14 mouse cellular contexts compared by ENCODE assay signal in the genomic region with DNA sequence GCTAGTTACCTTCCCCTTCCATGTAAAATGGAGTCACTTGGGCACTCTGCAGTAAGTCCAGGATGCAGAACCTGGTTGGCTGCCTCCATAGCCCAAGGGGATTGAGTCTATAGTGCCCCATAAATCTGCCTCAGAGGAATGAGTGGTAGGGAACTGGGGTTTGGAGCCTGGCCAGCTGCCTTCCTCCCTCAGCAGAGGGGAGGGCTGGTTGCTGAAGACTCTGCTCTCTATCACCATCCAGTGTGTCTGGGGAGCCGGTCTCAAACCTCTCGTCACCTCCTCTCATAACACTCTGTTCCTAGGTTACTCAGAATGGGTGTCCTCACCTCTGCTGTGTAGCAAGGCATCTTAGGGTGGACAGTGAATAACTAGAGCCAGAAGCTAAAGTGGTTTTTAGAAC. TPM values are rescaled to one million over a fixed set of nuclear protein-coding genes. Genes with fewer than 3 reads are reported as not detected.
A peak's percentile ranks its signal among the peaks of the same experiment; 100 is the strongest.
DNase-seq lines count a peak whose midpoint lies in the region; ATAC-seq and TF ChIP-seq lines count a peak whose summit lies in the region.
"Had no signal": no experiment of that assay in that cellular context is flagged by ENCODE, and none has a peak within 500 bp of the region (broad histone marks: within the 10 kb centered on the region; RNA-seq: fewer than 3 reads in every experiment).

No protein-coding gene starts in this region.

- H3K9me3 ChIP-seq in intestine, embryonic 14.5 days (ENCODE audit: control insufficient read depth, low read length) = no peaks in the 10 kb centered on the region
- H3K9me3 ChIP-seq in intestine, postnatal 0 days (ENCODE audit: control insufficient read depth) = no peaks in the 10 kb centered on the region
- H3K9me3 ChIP-seq in ES-E14 (ENCODE audit: control insufficient read depth, insufficient read depth, low read depth, low read length) = no peaks in the 10 kb centered on the region
- H3K9me3 ChIP-seq in liver, embryonic 11.5 days (ENCODE audit: control insufficient read depth, low read length) = no peaks in the 10 kb centered on the region
- H3K9me3 ChIP-seq: liver, embryonic 12.5 days had no signal

- WGBS in intestine, embryonic 14.5 days = 19% methylated on average over 2 of the region's 2 CpGs
- WGBS in intestine, postnatal 0 days = 62% methylated on average over 2 of the region's 2 CpGs
- 66% methylated on average over 2 of the region's 2 CpGs for WGBS in liver, embryonic 11.5 days

- in situ Hi-C loops in ES-E14 (cut with MboI; ENCODE audit: low sequenced_read_pairs in 2 of 2, unreplicated experiment in 2 of 2) = no loop called here

- no peak overlapping the region for H3K9ac ChIP-seq in intestine, embryonic 14.5 days (ENCODE audit: low read length)
- H3K9ac ChIP-seq in intestine, postnatal 0 days (ENCODE audit: low read depth, low read length) = no peak overlapping the region
- H3K9ac ChIP-seq in ES-E14 (ENCODE audit: insufficient read depth, low read depth, low read length, poor library complexity, severe bottlenecking) = no peak overlapping the region
- no peak overlapping the region for H3K9ac ChIP-seq in liver, embryonic 11.5 days (ENCODE audit: low read depth, low read length)
- H3K9ac ChIP-seq: liver, embryonic 12.5 days had no signal

- H3K36me3 ChIP-seq in intestine, embryonic 14.5 days (ENCODE audit: control insufficient read depth, insufficient read depth, low read length) = 0 out of 2 replicates have a peak, but pooled peaks cover 5% of the 10 kb centered on the region
- no peaks in the 10 kb centered on the region for H3K36me3 ChIP-seq in intestine, postnatal 0 days (ENCODE audit: control insufficient read depth, insufficient read depth)
- peaks cover 5% of the 10 kb centered on the region; the same call in 1 of the 2 replicates for H3K36me3 ChIP-seq in ES-E14 (ENCODE audit: control insufficient read depth, insufficient read depth, low read length, poor library complexity, severe bottlenecking)
- H3K36me3 ChIP-seq in liver, embryonic 11.5 days (ENCODE audit: control insufficient read depth, insufficient read depth, low read length) = no peaks in the 10 kb centered on the region
- H3K36me3 ChIP-seq: liver, embryonic 12.5 days had no signal

- no peaks in the 10 kb centered on the region for H3K27me3 ChIP-seq in intestine, embryonic 14.5 days (replicated peaks; ENCODE audit: control insufficient read depth, insufficient read depth, low read length)
- H3K27me3 ChIP-seq in intestine, postnatal 0 days (replicated peaks; ENCODE audit: control insufficient read depth, insufficient read depth, low read length) = peaks cover 7% of the 10 kb centered on the region; the same call in 1 of the 2 replicates
- peaks cover 19% of the 10 kb centered on the region for H3K27me3 ChIP-seq in liver, embryonic 11.5 days (replicated peaks; ENCODE audit: control insufficient read depth, insufficient read depth, low read length)

- peak overlapping the region; percentile 18; the same call in 1 of the 2 replicates for H3K27ac ChIP-seq in intestine, embryonic 14.5 days (ENCODE audit: low read depth)
- no peak overlapping the region for H3K27ac ChIP-seq in intestine, postnatal 0 days (ENCODE audit: low read depth, low read length)
- peak overlapping the region; percentile 87 for H3K27ac ChIP-seq in ES-E14 (ENCODE audit: insufficient read depth, low read depth, low read length, poor library complexity, severe bottlenecking)
- no peak overlapping the region for H3K27ac ChIP-seq in liver, embryonic 11.5 days (ENCODE audit: low read depth, low read length)
- H3K27ac ChIP-seq: liver, embryonic 12.5 days had no signal

- H3K4me1 ChIP-seq in intestine, embryonic 14.5 days (replicated peaks; ENCODE audit: control insufficient read depth, insufficient read depth, low read length) = peaks cover 35% of the 10 kb centered on the region
- H3K4me1 ChIP-seq in intestine, postnatal 0 days (replicated peaks; ENCODE audit: control insufficient read depth, insufficient read depth, low read length) = peaks cover 4% of the 10 kb centered on the region; the same call in 1 of the 2 replicates
- H3K4me1 ChIP-seq in ES-E14 (ENCODE audit: control insufficient read depth in 2 of 2, insufficient read depth in 2 of 2, low read length in 2 of 2, poor library complexity in 1 of 2) = peaks cover 17 to 19% of the 10 kb centered on the region in 2 experiments
- 0 out of 2 replicates have a peak, but pooled peaks cover 6% of the 10 kb centered on the region for H3K4me1 ChIP-seq in liver, embryonic 11.5 days (replicated peaks; ENCODE audit: control insufficient read depth, insufficient read depth, low read length)

- TF ChIP-seq CTCF in intestine, postnatal 0 days (IDR thresholded peaks at IDR 0.05; ENCODE audit: low read depth) = no peak

- H3K4me3 ChIP-seq in intestine, embryonic 14.5 days (ENCODE audit: low read depth, low read length) = no peak overlapping the region
- H3K4me3 ChIP-seq in intestine, postnatal 0 days (ENCODE audit: low read depth, low read length) = no peak overlapping the region
- H3K4me3 ChIP-seq in ES-E14 (ENCODE audit: insufficient read depth in 1 of 2, low read depth in 1 of 2, low read length in 2 of 2, poor library complexity in 1 of 2, severe bottlenecking in 1 of 2) = peak overlapping the region in 1 of 2 experiments; percentile 4; a peak in 1 of 4 replicates
- no peak overlapping the region for H3K4me3 ChIP-seq in liver, embryonic 11.5 days (ENCODE audit: low read depth, low read length)
- H3K4me3 ChIP-seq: liver, embryonic 12.5 days had no signal

- no peak for DNase-seq in intestine, embryonic 14.5 days (ENCODE audit: low spot score)
- DNase-seq in 3T3-L1 (ENCODE audit: low read depth, low spot score) (peak; percentile 86), ES-E14 (ENCODE audit: low read depth, low spot score) (no peak)
- peak; percentile 45 to 46 for DNase-seq in kidney, postnatal 25 days
- no peak for DNase-seq in liver, embryonic 11.5 days (ENCODE audit: low spot score)
- no peak for DNase-seq in cerebellum, adult 11-12 months
- DNase-seq: layer of hippocampus, postnatal 36 days had no signal

- ATAC-seq in intestine, embryonic 14.5 days (replicated peaks; ENCODE audit: low FRiP score, low TSS enrichment, low read depth) = no peak
- ATAC-seq in intestine, postnatal 0 days = no peak
- no peak for ATAC-seq in liver, embryonic 11.5 days (replicated peaks; ENCODE audit: low FRiP score)
- ATAC-seq: hindbrain, embryonic 16.5 days; liver, embryonic 12.5 days had no signal

- no peak overlapping the region for H3K4me2 ChIP-seq in intestine, embryonic 14.5 days (ENCODE audit: low read length)
- H3K4me2 ChIP-seq in intestine, postnatal 0 days (replicated peaks; ENCODE audit: low read depth) = no peak overlapping the region
- no peak overlapping the region for H3K4me2 ChIP-seq in liver, embryonic 11.5 days
- H3K4me2 ChIP-seq: liver, embryonic 12.5 days had no signal

TF ChIP-seq in ES-E14, 5 proteins besides CTCF, POLR2A, EP300 and RAD21:
- TF ChIP-seq ZNF384 (IDR thresholded peaks at IDR 0.05; ENCODE audit: low read depth, low read length) (no peak), HCFC1 (IDR thresholded peaks at IDR 0.05; ENCODE audit: borderline replicate concordance, insufficient read depth, low read length) (no peak), ZC3H11A (IDR thresholded peaks at IDR 0.05; ENCODE audit: borderline replicate concordance, low read depth, low read length) (no peak), CHD2 (IDR thresholded peaks at IDR 0.05; ENCODE audit: low read depth, low read length) (no peak), MAFK (IDR thresholded peaks at IDR 0.05; ENCODE audit: insufficient read depth, low read depth, low read length) (no peak)

RNA-seq across cellular contexts. Expression of gene Cdh3, which starts 5.9 kb away (rescaled TPM):
- polyA plus RNA-seq in intestine, embryonic 14.5 days (2014; fragmentation: Nextera tagmentation; extraction: Ambion mirVana) = 16.1 and 19.2 TPM in 2 replicates
- polyA plus RNA-seq in intestine, postnatal 0 days (2015; fragmentation: Nextera tagmentation; extraction: Ambion mirVana) = 2.9 and 3.6 TPM in 2 replicates
- total RNA-seq in ES-E14 (2012; rRNA removed) = 16.8 and 45.7 TPM in 2 replicates
- 12.5 and 13.2 TPM in 2 replicates for polyA plus RNA-seq in liver, embryonic 11.5 days (2014; fragmentation: Nextera tagmentation; extraction: Ambion mirVana)
- total RNA-seq: gastrocnemius, adult 18-20 months; MEL had no signal

RNA-seq across cellular contexts. Expression of gene 6030452D12Rik, which starts 16.3 kb away (rescaled TPM):
- polyA plus RNA-seq in intestine, embryonic 14.5 days (2014; fragmentation: Nextera tagmentation; extraction: Ambion mirVana) = not detected in 2 replicates
- polyA plus RNA-seq in intestine, postnatal 0 days (2015; fragmentation: Nextera tagmentation; extraction: Ambion mirVana) = not detected in 2 replicates
- total RNA-seq in ES-E14 (2012; rRNA removed) = not detected in 2 replicates
- not detected in 2 replicates for polyA plus RNA-seq in liver, embryonic 11.5 days (2014; fragmentation: Nextera tagmentation; extraction: Ambion mirVana)
- total RNA-seq: gastrocnemius, adult 18-20 months; layer of hippocampus, postnatal 36 days; MEL had no signal
- polyA plus RNA-seq: forebrain, embryonic 11.5 days; hindbrain, embryonic 16.5 days; liver, embryonic 12.5 days; spleen, adult 2 months had no signal

RNA-seq across cellular contexts. Expression of gene Gm10073, which starts 56.7 kb away (rescaled TPM):
- 9.1 and 11.7 TPM in 2 replicates for polyA plus RNA-seq in intestine, embryonic 14.5 days (2014; fragmentation: Nextera tagmentation; extraction: Ambion mirVana)
- 8.8 and 9.2 TPM in 2 replicates for polyA plus RNA-seq in intestine, postnatal 0 days (2015; fragmentation: Nextera tagmentation; extraction: Ambion mirVana)
- total RNA-seq in ES-E14 (2012; rRNA removed) = 83.5 and 86.5 TPM in 2 replicates
- polyA plus RNA-seq in liver, embryonic 11.5 days (2014; fragmentation: Nextera tagmentation; extraction: Ambion mirVana) = 11.9 and 15.4 TPM in 2 replicates

Comparison
In these comparisons a context has a peak if more than half of its experiments do, and no peak if none do; other contexts are left out.
1. H3K27ac ChIP-seq: peak in intestine, embryonic 14.5 days (single experiment) and ES-E14 (single experiment); none in intestine, postnatal 0 days (single experiment) and liver, embryonic 11.5 days (single experiment).
2. DNase-seq: peak in 3T3-L1 (single experiment) and kidney, postnatal 25 days (2 of 2); none in intestine, embryonic 14.5 days (single experiment), ES-E14 (single experiment), liver, embryonic 11.5 days (single experiment) and cerebellum, adult 11-12 months (single experiment).